Mouse (Mus musculus) limb, embryonic 11.5 days (tissue): ENCODE data around the gene Scarf1. TPM values are rescaled to one million over a fixed set of nuclear protein-coding genes. Genes with fewer than 3 reads are reported as not detected.

Experiments used
- ATAC-seq: fragments of 200-750 bp; cut with Nextera tagmentation; 2 replicates; pipeline ENCODE4 v1.8.0; 2017; ENCODE audit warnings: low read depth; ENCODE audit not compliant: insufficient number of reproducible peaks, low FRiP score, low TSS enrichment
- DNase-seq: peaks from one replicate; pipeline ENCODE4 v3.0.0-alpha.2; 2015; ENCODE audit warnings: low spot score
- H3K27ac ChIP-seq: fragments of 300-500 bp; sonication (generic); replicated peaks from 2 replicates; pipeline ENCODE4 v1.5.1; 2014; ENCODE audit warnings: low read depth, mild to moderate bottlenecking, low read length
- H3K27me3 ChIP-seq: fragments of 300-500 bp; sonication (generic); 2 replicates; pipeline ENCODE4 v1.6.1; 2014; ENCODE audit warnings: mild to moderate bottlenecking, low read length, mixed read lengths; ENCODE audit not compliant: control insufficient read depth, insufficient read depth
- H3K36me3 ChIP-seq: fragments of 300-500 bp; sonication (generic); 2 replicates; pipeline ENCODE4 v1.6.1; 2014; ENCODE audit warnings: mild to moderate bottlenecking, low read length, moderate library complexity, mixed read lengths; ENCODE audit not compliant: control insufficient read depth, insufficient read depth
- H3K4me1 ChIP-seq: fragments of 300-500 bp; sonication (generic); 2 replicates; pipeline ENCODE4 v1.6.1; 2014; ENCODE audit warnings: low read length, mixed read lengths; ENCODE audit not compliant: control insufficient read depth, insufficient read depth
- H3K4me2 ChIP-seq: fragments of 300-500 bp; sonication (generic); 2 replicates; pipeline ENCODE4 v1.6.1; 2014; ENCODE audit warnings: low read depth, mild to moderate bottlenecking, moderate library complexity; ENCODE audit not compliant: severe bottlenecking
- H3K4me3 ChIP-seq: fragments of 300-500 bp; sonication (generic); 2 replicates; pipeline ENCODE4 v1.5.1; 2014; ENCODE audit warnings: low read depth, low read length
- H3K9ac ChIP-seq: fragments of 300-500 bp; sonication (generic); 2 replicates; pipeline ENCODE4 v1.6.1; 2014; ENCODE audit warnings: mild to moderate bottlenecking, low read length
- H3K9me3 ChIP-seq: fragments of 300-500 bp; sonication (generic); 2 replicates; pipeline ENCODE4 v1.6.1; 2016; ENCODE audit warnings: low read length; ENCODE audit not compliant: control insufficient read depth
- WGBS: fragments of 180-500 bp; shearing (Covaris S2); extraction: QIAGEN DNeasy Blood & Tissue Kit; methylation state at CpG from one replicate; pipeline ENCODE4 v1.1.7; 2014; 5-methylcytosine and 5-hydroxymethylcytosine counted together
- polyA plus RNA-seq: library from polyadenylated mRNA; unstranded; fragments of >200 nt; fragmentation: Nextera tagmentation; extraction: Ambion mirVana; gene quantifications from 2 replicates; pipeline ENCODE4 v1.2.1, GENCODE M21; 2014

Scarf1 gene
- polyA plus RNA-seq, 1 experiment from 2014 or later: 4.5 TPM

DNA sequence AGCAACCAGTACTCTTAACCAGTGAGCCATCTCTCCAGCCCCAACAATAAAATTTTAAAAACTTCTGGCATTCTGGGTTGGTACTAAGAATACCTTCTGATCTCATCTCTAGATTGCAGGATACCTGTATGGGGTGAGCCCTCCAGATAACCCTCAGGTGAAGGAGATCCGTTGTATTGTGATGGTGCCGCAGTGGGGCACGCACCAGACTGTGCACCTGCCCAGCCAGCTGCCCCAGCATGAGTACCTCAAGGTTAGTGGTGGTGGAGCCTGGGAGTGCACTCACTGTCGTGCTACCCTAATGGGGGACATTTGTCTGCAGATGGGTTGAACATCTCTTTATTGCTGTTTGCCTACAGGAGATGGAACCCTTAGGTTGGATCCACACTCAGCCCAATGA, 5.2 kb upstream of the Scarf1 start:
- peaks cover 14% of the 10 kb centered on the region for H3K4me1 ChIP-seq
- H3K9me3 ChIP-seq: no peaks in the 10 kb centered on the region
- 95% methylated on average over 4 of the region's 4 CpGs for WGBS
- no peak for DNase-seq
- H3K36me3 ChIP-seq: peaks cover 37% of the 10 kb centered on the region
- no peak overlapping the region for H3K9ac ChIP-seq
- H3K27ac ChIP-seq: no peak overlapping the region
- no peaks in the 10 kb centered on the region for H3K27me3 ChIP-seq
- no peak overlapping the region for H3K4me3 ChIP-seq
- ATAC-seq: no peak
- H3K4me2 ChIP-seq: no peak overlapping the region

DNA sequence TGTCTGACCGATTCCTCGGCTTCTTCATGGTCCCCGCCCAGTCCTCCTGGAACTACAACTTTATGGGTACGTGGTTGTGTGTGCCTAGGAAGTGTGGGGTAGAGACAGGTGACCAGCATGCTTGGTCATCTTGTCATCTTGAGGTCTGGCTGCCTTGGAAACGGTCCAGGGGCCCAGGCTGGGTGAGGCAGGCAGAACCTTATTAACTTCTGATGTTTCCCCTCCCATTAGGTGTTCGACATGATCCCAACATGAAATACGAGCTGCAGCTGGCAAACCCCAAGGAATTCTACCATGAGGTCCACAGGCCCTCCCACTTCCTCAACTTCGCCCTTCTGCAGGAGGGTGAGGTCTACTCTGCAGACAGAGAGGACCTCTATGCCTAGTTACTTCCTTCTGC, 4.4 kb upstream of the Scarf1 start:
- peak; percentile 30 for DNase-seq
- Histone ChIP-seq H3K9ac (no peak overlapping the region), H3K27me3 (no peaks in the 10 kb centered on the region), H3K27ac (no peak overlapping the region), H3K4me3 (no peak overlapping the region), H3K4me2 (no peak overlapping the region), H3K36me3 (peaks cover 32% of the 10 kb centered on the region), H3K4me1 (peaks cover 14% of the 10 kb centered on the region), H3K9me3 (no peaks in the 10 kb centered on the region)
- ATAC-seq: no peak
- WGBS: 53% methylated on average over 8 of the region's 8 CpGs

DNA sequence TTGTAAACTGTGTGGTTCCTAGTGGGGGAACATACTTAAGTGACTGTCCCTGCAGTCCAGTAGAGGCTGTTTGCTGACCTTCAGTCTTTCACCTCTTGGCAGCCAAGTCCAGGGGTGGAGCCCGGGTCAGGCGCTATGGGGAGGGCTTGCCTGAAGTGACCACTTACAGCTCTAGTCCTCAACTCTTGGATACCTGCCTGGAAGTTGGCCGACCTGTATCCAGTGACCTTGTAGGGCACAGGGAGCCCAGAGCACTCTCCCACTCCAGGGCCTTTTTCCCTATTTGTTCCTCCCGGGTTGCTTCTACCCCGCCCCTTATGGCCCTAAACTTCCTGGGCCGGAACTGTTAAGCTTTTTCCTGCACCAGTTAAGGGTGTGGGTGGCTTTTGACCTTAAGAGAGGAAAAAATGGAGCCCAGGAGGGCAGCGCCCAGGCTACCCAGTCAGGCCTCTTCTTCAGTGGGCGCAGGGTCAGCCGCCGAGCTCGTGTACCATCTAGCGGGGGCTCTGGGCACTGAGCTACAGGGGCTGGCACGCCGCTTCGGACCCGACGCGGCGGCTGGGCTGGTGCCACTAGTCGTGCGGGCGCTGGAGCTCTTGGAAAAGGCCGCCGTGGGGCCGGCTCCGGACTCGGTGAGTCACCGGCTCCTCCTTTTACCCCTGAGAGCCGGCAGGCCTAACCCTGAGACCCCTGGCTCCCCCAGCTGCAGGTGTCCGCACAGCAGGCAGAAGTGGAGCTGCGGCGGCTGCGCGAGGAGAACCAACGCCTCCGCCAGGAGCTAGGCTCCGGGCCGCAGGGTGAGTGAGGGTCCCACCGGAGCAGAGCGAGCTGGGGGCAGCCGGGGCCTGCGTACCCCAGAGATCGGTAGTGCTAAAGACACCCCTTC, 3.4 kb upstream of the Scarf1 start, which contains the start of gene Rilp:
Gene Rilp (plus strand): TSS at position 354 of the 886 bp plus-strand sequence.
- DNase-seq: peak; percentile 80
- peaks cover 14% of the 10 kb centered on the region for H3K4me1 ChIP-seq
- H3K36me3 ChIP-seq: peaks cover 23% of the 10 kb centered on the region

DNA sequence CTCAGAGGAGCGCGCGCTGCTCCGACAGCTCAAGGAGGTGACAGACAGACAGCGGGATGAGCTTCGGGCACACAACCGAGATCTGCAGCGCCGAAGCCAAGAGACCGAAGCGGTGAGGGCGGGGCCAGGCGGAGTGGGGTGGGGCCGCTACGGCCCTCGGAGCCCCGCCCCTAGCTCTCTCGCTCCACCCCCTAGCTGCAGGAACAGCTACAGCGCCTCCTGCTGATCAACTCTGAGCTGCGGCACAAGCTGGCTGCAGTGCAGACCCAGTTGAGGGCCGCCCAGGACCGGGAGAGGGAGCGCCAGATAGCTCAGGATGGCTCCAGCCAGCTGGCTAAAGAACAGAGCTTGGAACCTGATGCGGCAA, 2.7 kb upstream of the Scarf1 start:
- Histone ChIP-seq H3K9me3 (no peaks in the 10 kb centered on the region), H3K27me3 (no peaks in the 10 kb centered on the region), H3K4me3 (peak overlapping the region; percentile 39), H3K4me2 (peak overlapping the region; percentile 87), H3K27ac (no peak overlapping the region), H3K36me3 (peaks cover 21% of the 10 kb centered on the region), H3K9ac (peak overlapping the region; percentile 39), H3K4me1 (peaks cover 14% of the 10 kb centered on the region)
- DNase-seq (peak; percentile 96), ATAC-seq (peak; percentile 85)
- WGBS: under 1% methylated on average over 24 of the region's 24 CpGs

More for the DNA sequence above, 3.4 kb upstream of the Scarf1 start, which contains the start of gene Rilp:
- H3K4me2 ChIP-seq: peak within 1 kb of the TSS; percentile 87
- WGBS: 2% methylated on average over 43 of the region's 43 CpGs
- H3K9ac ChIP-seq: peak within 1 kb of the TSS; percentile 39
- no peaks in the 10 kb centered on the region for H3K9me3 ChIP-seq
- H3K27ac ChIP-seq: 0 out of 2 replicates have a peak within 1 kb of the TSS, but pooled peaks have one; percentile 8
- no peaks in the 10 kb centered on the region for H3K27me3 ChIP-seq
- ATAC-seq: peak; percentile 73
- peak within 1 kb of the TSS; percentile 39 for H3K4me3 ChIP-seq

DNA sequence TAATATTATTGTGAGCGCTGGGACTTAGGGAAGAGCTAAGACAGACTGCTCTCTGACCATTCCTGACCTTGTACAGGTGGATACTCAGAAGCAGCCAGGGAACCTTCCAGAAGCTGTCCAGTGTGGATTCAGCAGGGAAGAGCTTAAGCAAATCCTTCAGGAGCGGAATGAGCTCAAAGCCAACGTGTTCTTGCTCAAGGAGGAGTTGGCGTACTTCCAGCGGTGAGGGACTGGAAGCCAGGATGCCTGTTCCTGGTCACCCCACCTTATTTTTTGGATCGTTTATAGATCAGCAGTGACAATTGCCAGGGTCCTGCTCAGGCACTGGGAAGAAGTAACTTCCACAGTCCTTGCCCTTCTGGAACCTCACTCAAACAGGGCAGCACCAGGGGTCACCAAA, 2.1 kb upstream of the Scarf1 start:
- no peak overlapping the region for H3K4me2 ChIP-seq
- ATAC-seq (no peak), DNase-seq (no peak)
- H3K27ac ChIP-seq: no peak overlapping the region
- H3K9ac ChIP-seq: no peak overlapping the region
- H3K4me1 ChIP-seq: peaks cover 14% of the 10 kb centered on the region
- no peaks in the 10 kb centered on the region for H3K27me3 ChIP-seq
- peaks cover 18% of the 10 kb centered on the region for H3K36me3 ChIP-seq
- no peak overlapping the region for H3K4me3 ChIP-seq
- WGBS: 87% methylated on average over 6 of the region's 6 CpGs
- no peaks in the 10 kb centered on the region for H3K9me3 ChIP-seq

DNA sequence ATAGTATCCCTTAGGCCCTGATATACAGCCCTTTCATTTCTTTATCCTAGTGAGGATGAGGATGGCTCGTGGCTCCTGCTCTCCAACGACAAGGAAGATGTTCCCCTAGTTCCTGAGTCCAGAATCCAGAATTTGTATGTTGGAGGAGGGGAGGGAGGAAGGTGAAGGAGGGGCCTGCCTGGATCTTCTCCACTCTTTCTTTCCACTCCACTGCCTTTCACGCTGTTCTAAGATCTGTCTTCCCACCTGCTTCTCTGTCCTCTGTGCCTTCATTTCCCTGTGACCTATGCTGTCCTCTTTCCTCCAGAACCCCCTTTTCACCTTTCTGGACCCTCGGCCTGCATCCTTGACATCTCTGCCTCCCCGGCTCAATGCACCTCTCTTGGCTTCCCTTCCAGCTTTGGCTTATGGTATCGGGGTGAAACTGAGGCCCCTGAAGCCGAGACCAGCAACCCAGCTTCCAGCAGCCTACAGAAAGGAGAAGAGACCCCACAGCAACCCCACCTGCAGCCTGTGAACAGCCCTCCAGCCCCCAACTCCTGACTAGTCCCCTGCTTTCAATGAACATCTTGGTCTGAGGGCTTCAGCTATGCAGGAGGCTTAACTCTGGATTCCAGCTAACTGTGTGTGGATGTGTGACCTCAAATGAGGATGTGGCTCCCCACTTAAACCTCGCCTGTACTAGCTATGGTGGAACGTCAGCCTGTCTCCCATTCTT, 880 bp upstream of the Scarf1 start:
- no peak for ATAC-seq
- Histone ChIP-seq H3K9ac (no peak overlapping the region), H3K27ac (no peak overlapping the region), H3K4me2 (no peak overlapping the region), H3K4me3 (no peak overlapping the region), H3K9me3 (no peaks in the 10 kb centered on the region), H3K36me3 (peaks cover 14% of the 10 kb centered on the region), H3K27me3 (no peaks in the 10 kb centered on the region), H3K4me1 (peaks cover 14% of the 10 kb centered on the region)
- 85% methylated on average over 9 of the region's 9 CpGs for WGBS
- no peak for DNase-seq

DNA sequence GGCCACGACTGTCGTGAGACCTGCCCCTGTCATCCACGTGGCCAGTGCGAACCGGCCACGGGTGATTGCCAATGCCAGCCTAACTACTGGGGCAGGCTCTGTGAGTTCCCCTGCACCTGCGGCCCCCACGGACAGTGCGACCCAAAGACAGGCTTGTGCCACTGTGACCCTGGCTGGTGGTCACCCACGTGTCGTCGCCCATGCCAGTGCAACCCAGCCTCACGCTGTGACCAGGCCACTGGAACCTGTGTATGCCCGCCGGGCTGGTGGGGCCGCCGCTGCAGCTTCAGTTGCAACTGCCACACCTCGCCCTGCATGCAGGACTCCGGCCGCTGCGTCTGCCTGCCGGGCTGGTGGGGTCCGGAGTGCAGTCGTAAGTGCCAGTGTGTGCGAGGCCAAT, 1.8 kb downstream of the Scarf1 start:
- ATAC-seq: no peak
- 90% methylated on average over 25 of the region's 25 CpGs for WGBS

DNA sequence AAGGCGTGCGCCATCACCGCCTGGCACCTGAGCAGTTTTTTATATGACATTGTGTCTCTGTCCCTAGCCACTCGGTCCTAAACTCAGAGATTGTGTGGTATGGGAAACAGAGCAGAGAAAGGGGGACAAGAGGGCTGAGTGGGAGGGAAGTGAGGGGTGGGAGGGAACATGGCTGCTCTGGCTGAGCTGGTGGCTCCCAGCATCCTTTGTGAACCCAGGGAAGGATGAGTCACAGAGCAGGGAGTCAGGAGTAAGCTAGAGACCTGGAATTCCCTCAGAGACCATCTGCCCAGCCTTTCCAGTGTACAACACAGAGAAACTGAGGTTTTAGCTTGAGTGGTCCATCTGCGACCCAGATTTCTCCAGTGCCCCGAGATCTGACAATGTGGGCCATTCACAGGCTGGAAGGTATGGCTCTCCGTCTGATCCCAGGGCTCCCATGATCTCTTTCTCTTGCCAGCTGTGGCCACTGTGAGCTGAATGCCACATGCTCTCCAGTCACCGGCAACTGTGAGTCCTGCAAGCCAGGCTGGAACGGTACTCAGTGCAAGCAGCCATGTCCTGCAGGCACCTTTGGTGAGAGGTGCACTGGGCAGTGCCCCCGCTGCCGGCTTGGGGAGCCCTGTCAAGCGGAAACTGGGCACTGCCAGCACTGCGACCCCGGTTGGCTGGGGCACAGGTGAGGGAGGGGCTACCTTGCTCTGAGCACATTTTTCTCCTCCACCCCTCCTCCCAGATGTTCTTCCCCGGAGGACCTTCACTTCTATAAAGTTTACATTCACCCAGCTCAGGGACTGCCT, 6.7 kb downstream of the Scarf1 start:
- DNase-seq: no peak
- no peaks in the 10 kb centered on the region for H3K36me3 ChIP-seq
- no peaks in the 10 kb centered on the region for H3K4me1 ChIP-seq
- peak overlapping the region; percentile 18; the same call in 1 of the 2 replicates for H3K9ac ChIP-seq
- no peaks in the 10 kb centered on the region for H3K9me3 ChIP-seq
- no peak overlapping the region for H3K4me3 ChIP-seq
- ATAC-seq: no peak
- no peak overlapping the region for H3K4me2 ChIP-seq
- H3K27ac ChIP-seq: no peak overlapping the region
- 79% methylated on average over 15 of the region's 15 CpGs for WGBS
- no peaks in the 10 kb centered on the region for H3K27me3 ChIP-seq

More for the DNA sequence above, 1.8 kb downstream of the Scarf1 start:
- Histone ChIP-seq H3K27me3 (no peaks in the 10 kb centered on the region), H3K4me1 (peaks cover under 1% of the 10 kb centered on the region; the same call in 1 of the 2 replicates), H3K9ac (no peak overlapping the region), H3K4me2 (no peak overlapping the region), H3K36me3 (no peaks in the 10 kb centered on the region), H3K27ac (no peak overlapping the region), H3K9me3 (no peaks in the 10 kb centered on the region), H3K4me3 (no peak overlapping the region)
- no peak for DNase-seq
